ENCODE assay signal across 9 mouse cellular contexts in genomic region chr8:87619118-87619517, GRCm38 (mm10). TPM values are rescaled to one million over a fixed set of nuclear protein-coding genes. Genes with fewer than 3 reads are reported as not detected.
A peak's percentile ranks its signal among the peaks of the same experiment; 100 is the strongest.
DNase-seq lines count a peak whose midpoint lies in the region.
"Had no signal": no experiment of that assay in that cellular context is flagged by ENCODE, and none has a peak within 500 bp of the region (broad histone marks: within the 10 kb centered on the region; RNA-seq: fewer than 3 reads in every experiment).

No protein-coding gene starts in this region.

- intact Hi-C loops in gastrocnemius, postnatal 36 days (cut with DNase I): no loop called here

- DNase-seq in gastrocnemius, adult 18-20 months (ENCODE audit: low spot score): peak; percentile 9
- no peak for DNase-seq in gastrocnemius, postnatal 36 days
- peak; percentile 47 for DNase-seq in lung, postnatal 10 days
- no peak for DNase-seq in lung, adult 18-20 months
- DNase-seq in cerebellum, adult 8-10 months: peak; percentile 63
- peak; percentile 25 for DNase-seq in right cerebral cortex, postnatal 14 days
- no peak for DNase-seq in ovary, adult 18-20 months (ENCODE audit: low spot score)
- DNase-seq in spleen, adult 18-20 months: no peak

RNA-seq across cellular contexts. Expression of gene 4933402J07Rik, which starts 55.5 kb away (rescaled TPM):
- total RNA-seq in gastrocnemius, adult 18-20 months (2021): not detected
- not detected for total RNA-seq in gastrocnemius, postnatal 36 days (2021)
- total RNA-seq: MEL had no signal

Comparison
In these comparisons a context has a peak if more than half of its experiments do, and no peak if none do; other contexts are left out.
1. DNase-seq: peak in gastrocnemius, adult 18-20 months (single experiment), lung, postnatal 10 days (single experiment), cerebellum, adult 8-10 months (single experiment) and right cerebral cortex, postnatal 14 days (single experiment); none in gastrocnemius, postnatal 36 days (0 of 2), lung, adult 18-20 months (0 of 2), ovary, adult 18-20 months (single experiment) and spleen, adult 18-20 months (0 of 2).